ENCODE assay signal across 32 mouse cellular contexts in genomic region chr10:92112790-92113189, GRCm38 (mm10).
DNase-seq lines count a peak whose midpoint lies in the region; ATAC-seq and TF ChIP-seq lines count a peak whose summit lies in the region.
"Had no signal": no experiment of that assay in that cellular context is flagged by ENCODE, and none has a peak within 500 bp of the region (broad histone marks: within the 10 kb centered on the region; RNA-seq: fewer than 3 reads in every experiment).

No protein-coding gene starts in this region.

- no peak overlapping the region for H3K4me2 ChIP-seq in hindbrain, embryonic 13.5 days
- no peak overlapping the region for H3K4me2 ChIP-seq in hindbrain, embryonic 11.5 days (replicated peaks; ENCODE audit: low read depth, low read length)
- H3K4me2 ChIP-seq in midbrain, embryonic 14.5 days (ENCODE audit: low read length) = no peak overlapping the region
- H3K4me2 ChIP-seq: embryonic facial prominence, embryonic 13.5 days; heart, embryonic 13.5 days; hindbrain, embryonic 12.5 days; intestine, embryonic 15.5 days had no signal

- DNase-seq in hindbrain, embryonic 11.5 days (ENCODE audit: low spot score) = no peak
- peak; percentile 53 for DNase-seq in brain, embryonic 14.5 days (ENCODE audit: low read depth)
- no peak for DNase-seq in midbrain, embryonic 14.5 days
- no peak for DNase-seq in cerebellum, adult 9-10 months
- DNase-seq in heart, adult 11 months = no peak
- DNase-seq: adrenal gland, postnatal 10 days; adrenal gland, postnatal 36 days; B cell, adult 2 months; cerebellum, adult 11 months; cerebellum, adult 2 months; cerebellum, postnatal 10 days; cerebellum, postnatal 36 days; embryo, embryonic 11 days; forebrain, postnatal 0 days; gastrocnemius, adult 2 months; gastrocnemius, postnatal 14 days; heart, adult 2 months; heart, postnatal 14 days; heart, postnatal 4 days had no signal

- no peak overlapping the region for H3K9ac ChIP-seq in hindbrain, embryonic 13.5 days
- H3K9ac ChIP-seq in hindbrain, embryonic 11.5 days (ENCODE audit: low read depth, low read length) = no peak overlapping the region
- H3K9ac ChIP-seq in midbrain, embryonic 14.5 days (replicated peaks; ENCODE audit: low read length) = no peak overlapping the region
- H3K9ac ChIP-seq: embryonic facial prominence, embryonic 13.5 days; forebrain, postnatal 0 days; heart, embryonic 13.5 days; hindbrain, embryonic 12.5 days; intestine, embryonic 15.5 days had no signal

- WGBS in hindbrain, embryonic 13.5 days = 21% methylated on average over 2 of the region's 2 CpGs
- 21% methylated on average over 2 of the region's 2 CpGs for WGBS in hindbrain, embryonic 11.5 days
- 10% methylated on average over 2 of the region's 2 CpGs for WGBS in midbrain, embryonic 14.5 days

- no peaks in the 10 kb centered on the region for H3K27me3 ChIP-seq in hindbrain, embryonic 13.5 days
- H3K27me3 ChIP-seq in hindbrain, embryonic 11.5 days (ENCODE audit: control insufficient read depth, insufficient read depth, low read length) = no peaks in the 10 kb centered on the region
- no peaks in the 10 kb centered on the region for H3K27me3 ChIP-seq in midbrain, embryonic 14.5 days (ENCODE audit: control insufficient read depth, insufficient read depth, low read length)
- H3K27me3 ChIP-seq: CH12.LX; embryonic facial prominence, embryonic 13.5 days; heart, embryonic 13.5 days; hindbrain, embryonic 12.5 days; intestine, embryonic 15.5 days had no signal

- ATAC-seq in hindbrain, embryonic 13.5 days (ENCODE audit: low FRiP score) = no peak
- no peak for ATAC-seq in hindbrain, embryonic 11.5 days (ENCODE audit: low FRiP score)
- ATAC-seq in midbrain, embryonic 14.5 days (ENCODE audit: low FRiP score, low TSS enrichment) = no peak; the same call in 1 of the 2 replicates
- ATAC-seq: forebrain, embryonic 14.5 days; forebrain, postnatal 0 days; hindbrain, embryonic 16.5 days; intestine, embryonic 15.5 days; Patski had no signal

- TF ChIP-seq CTCF in brain, embryonic 14.5 days (IDR thresholded peaks at IDR 0.05; ENCODE audit: borderline replicate concordance, extremely low read depth, insufficient read depth, insufficient read length) = no peak

- no peak overlapping the region for H3K4me3 ChIP-seq in hindbrain, embryonic 13.5 days
- H3K4me3 ChIP-seq in hindbrain, embryonic 11.5 days (ENCODE audit: low read depth, low read length) = no peak overlapping the region
- no peak overlapping the region for H3K4me3 ChIP-seq in midbrain, embryonic 14.5 days (replicated peaks; ENCODE audit: low read depth, low read length)
- H3K4me3 ChIP-seq: embryonic facial prominence, embryonic 10.5 days; embryonic facial prominence, embryonic 13.5 days; erythroblast, embryonic 14.5 days; gastrocnemius, adult 2 months; heart, adult 2 months; heart, embryonic 10.5 days; heart, embryonic 13.5 days; hindbrain, embryonic 12.5 days; intestine, embryonic 15.5 days had no signal

- no peak for TF ChIP-seq POLR2A in brain, embryonic 14.5 days (IDR thresholded peaks at IDR 0.05; ENCODE audit: borderline replicate concordance, extremely low read depth, insufficient read depth, insufficient read length, poor library complexity, severe bottlenecking)

- 0 out of 2 replicates have a peak overlapping the region, but pooled peaks have one; percentile 10 for H3K27ac ChIP-seq in hindbrain, embryonic 13.5 days
- H3K27ac ChIP-seq in hindbrain, embryonic 11.5 days (ENCODE audit: low read depth, low read length) = no peak overlapping the region
- H3K27ac ChIP-seq in midbrain, embryonic 14.5 days (replicated peaks; ENCODE audit: low read depth, low read length) = peak overlapping the region; percentile 52
- H3K27ac ChIP-seq: embryonic facial prominence, embryonic 10.5 days; embryonic facial prominence, embryonic 13.5 days; gastrocnemius, adult 2 months; heart, adult 2 months; heart, embryonic 10.5 days; heart, embryonic 13.5 days; hindbrain, embryonic 12.5 days; intestine, embryonic 15.5 days had no signal

- H3K4me1 ChIP-seq in hindbrain, embryonic 13.5 days (replicated peaks) = no peaks in the 10 kb centered on the region
- H3K4me1 ChIP-seq in hindbrain, embryonic 11.5 days (replicated peaks; ENCODE audit: control insufficient read depth, insufficient read depth, low read length) = no peaks in the 10 kb centered on the region
- H3K4me1 ChIP-seq in midbrain, embryonic 14.5 days (ENCODE audit: control insufficient read depth, insufficient read depth, low read length) = peaks cover 13% of the 10 kb centered on the region; the same call in 1 of the 2 replicates
- H3K4me1 ChIP-seq: embryonic facial prominence, embryonic 10.5 days; embryonic facial prominence, embryonic 13.5 days; heart, embryonic 10.5 days; heart, embryonic 13.5 days; hindbrain, embryonic 12.5 days; intestine, embryonic 15.5 days had no signal

- H3K9me3 ChIP-seq in hindbrain, embryonic 13.5 days = no peaks in the 10 kb centered on the region
- no peaks in the 10 kb centered on the region for H3K9me3 ChIP-seq in hindbrain, embryonic 11.5 days (ENCODE audit: control insufficient read depth, low read length)
- no peaks in the 10 kb centered on the region for H3K9me3 ChIP-seq in midbrain, embryonic 14.5 days (ENCODE audit: control insufficient read depth, low read length)
- H3K9me3 ChIP-seq: embryonic facial prominence, embryonic 10.5 days; embryonic facial prominence, embryonic 13.5 days; G1E; heart, embryonic 10.5 days; heart, embryonic 13.5 days; hindbrain, embryonic 12.5 days; intestine, embryonic 15.5 days had no signal

- peaks cover 40% of the 10 kb centered on the region for H3K36me3 ChIP-seq in hindbrain, embryonic 13.5 days
- no peaks in the 10 kb centered on the region for H3K36me3 ChIP-seq in hindbrain, embryonic 11.5 days (ENCODE audit: control insufficient read depth, insufficient read depth, low read length)
- H3K36me3 ChIP-seq in midbrain, embryonic 14.5 days (ENCODE audit: control insufficient read depth, insufficient read depth, low read length) = peaks cover 43% of the 10 kb centered on the region
- H3K36me3 ChIP-seq: embryonic facial prominence, embryonic 10.5 days; embryonic facial prominence, embryonic 13.5 days; G1E; heart, embryonic 10.5 days; heart, embryonic 13.5 days; intestine, embryonic 15.5 days had no signal
